21 mouse cellular contexts compared by ENCODE assay signal in the genomic region with DNA sequence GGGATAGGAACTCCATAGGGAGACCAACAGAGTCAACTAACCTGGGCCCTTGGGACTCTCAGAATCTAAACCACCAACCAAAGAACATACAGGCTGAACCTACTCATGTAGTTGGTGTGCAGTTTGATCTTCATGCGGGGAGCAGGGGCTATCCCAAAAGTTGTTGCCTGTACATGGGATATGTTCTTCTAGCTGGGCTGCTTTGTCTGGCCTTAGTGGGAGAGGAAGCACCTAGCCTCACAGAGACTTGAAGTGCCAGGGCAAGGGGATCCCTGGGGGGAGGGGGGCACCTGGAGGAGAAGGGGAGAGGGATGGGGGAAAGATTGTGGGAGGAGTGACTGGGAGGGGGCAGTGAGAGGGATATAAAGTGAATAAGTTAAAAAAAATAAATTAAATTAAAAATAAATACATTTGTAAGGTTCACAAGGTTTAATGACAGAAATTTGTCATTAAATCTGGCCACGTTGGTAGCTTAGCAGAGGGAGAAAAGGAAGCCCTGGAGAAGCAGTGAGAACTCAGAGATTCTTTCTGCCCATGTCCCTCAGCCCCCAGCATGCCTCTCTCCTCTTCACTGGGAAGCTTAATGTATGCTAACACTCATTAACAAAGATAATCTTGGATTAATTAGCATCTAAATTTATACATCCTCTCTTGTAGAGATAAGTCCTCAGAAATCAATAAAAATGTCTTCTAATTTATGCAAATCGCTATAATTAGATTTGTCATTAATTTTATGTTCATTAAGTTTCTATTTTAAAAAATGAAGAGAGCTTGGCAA.
DNase-seq lines count a peak whose midpoint lies in the region; ATAC-seq and TF ChIP-seq lines count a peak whose summit lies in the region.
"Had no signal": no experiment of that assay in that cellular context is flagged by ENCODE, and none has a peak within 500 bp of the region (broad histone marks: within the 10 kb centered on the region; RNA-seq: fewer than 3 reads in every experiment).

No protein-coding gene starts in this region.

- H3K4me1 ChIP-seq in midbrain, embryonic 12.5 days, result peaks cover 6% of the 10 kb centered on the region; the same call in 1 of the 2 replicates
- H3K4me1 ChIP-seq in midbrain, postnatal 0 days (ENCODE audit: insufficient read depth, low read length), result no peaks in the 10 kb centered on the region
- H3K4me1 ChIP-seq in forebrain, embryonic 15.5 days, result peaks cover 13% of the 10 kb centered on the region
- 0 out of 2 replicates have a peak, but pooled peaks cover 4% of the 10 kb centered on the region for H3K4me1 ChIP-seq in midbrain, embryonic 13.5 days (replicated peaks)
- H3K4me1 ChIP-seq: embryonic facial prominence, embryonic 10.5 days had no signal

- no peak overlapping the region for H3K27ac ChIP-seq in midbrain, embryonic 12.5 days (replicated peaks)
- H3K27ac ChIP-seq in midbrain, postnatal 0 days (ENCODE audit: low read depth, low read length), result no peak overlapping the region
- H3K27ac ChIP-seq in forebrain, embryonic 15.5 days (replicated peaks), result 0 out of 2 replicates have a peak overlapping the region, but pooled peaks have one; percentile 19
- H3K27ac ChIP-seq in midbrain, embryonic 13.5 days, result peak overlapping the region; percentile 56; the same call in 1 of the 2 replicates
- H3K27ac ChIP-seq: embryonic facial prominence, embryonic 10.5 days had no signal

- no peak for TF ChIP-seq CTCF in midbrain, postnatal 0 days (IDR thresholded peaks at IDR 0.05)

- ATAC-seq in midbrain, embryonic 12.5 days (ENCODE audit: low FRiP score, low read depth), result 0 out of 2 replicates have a peak, but pooled peaks have one; percentile 54
- ATAC-seq in midbrain, postnatal 0 days (ENCODE audit: low FRiP score), result no peak
- ATAC-seq in forebrain, embryonic 15.5 days (replicated peaks), result peak; percentile 61
- ATAC-seq in midbrain, embryonic 13.5 days, result peak; percentile 86
- ATAC-seq: inflammation-experienced regulatory T-cells, adult 6 months; liver, postnatal 0 days had no signal

- H3K27me3 ChIP-seq in midbrain, embryonic 12.5 days, result no peaks in the 10 kb centered on the region
- H3K27me3 ChIP-seq in midbrain, postnatal 0 days (ENCODE audit: insufficient read depth, low read length), result no peaks in the 10 kb centered on the region
- no peaks in the 10 kb centered on the region for H3K27me3 ChIP-seq in forebrain, embryonic 15.5 days
- no peaks in the 10 kb centered on the region for H3K27me3 ChIP-seq in midbrain, embryonic 13.5 days

- H3K4me2 ChIP-seq in midbrain, embryonic 12.5 days (replicated peaks), result no peak overlapping the region
- H3K4me2 ChIP-seq in midbrain, postnatal 0 days (ENCODE audit: low read depth, low read length, poor library complexity, severe bottlenecking), result no peak overlapping the region
- no peak overlapping the region for H3K4me2 ChIP-seq in forebrain, embryonic 15.5 days (replicated peaks)
- H3K4me2 ChIP-seq in midbrain, embryonic 13.5 days (replicated peaks), result no peak overlapping the region

- H3K4me3 ChIP-seq in midbrain, embryonic 12.5 days, result no peak overlapping the region
- no peak overlapping the region for H3K4me3 ChIP-seq in midbrain, postnatal 0 days (ENCODE audit: low read depth, low read length)
- H3K4me3 ChIP-seq in forebrain, embryonic 15.5 days, result no peak overlapping the region
- no peak overlapping the region for H3K4me3 ChIP-seq in midbrain, embryonic 13.5 days (replicated peaks)
- H3K4me3 ChIP-seq: embryonic facial prominence, embryonic 10.5 days had no signal

- H3K9ac ChIP-seq in midbrain, embryonic 12.5 days (replicated peaks), result no peak overlapping the region
- H3K9ac ChIP-seq in midbrain, postnatal 0 days (replicated peaks; ENCODE audit: low read length, poor library complexity, severe bottlenecking), result no peak overlapping the region
- no peak overlapping the region for H3K9ac ChIP-seq in forebrain, embryonic 15.5 days (replicated peaks)
- no peak overlapping the region for H3K9ac ChIP-seq in midbrain, embryonic 13.5 days (replicated peaks)
- H3K9ac ChIP-seq: liver, postnatal 0 days had no signal

- WGBS in midbrain, embryonic 12.5 days, result 64% methylated on average over 3 of the region's 3 CpGs
- WGBS in midbrain, postnatal 0 days, result 66% methylated on average over 3 of the region's 3 CpGs
- WGBS in forebrain, embryonic 15.5 days, result 62% methylated on average over 3 of the region's 3 CpGs
- 83% methylated on average over 3 of the region's 3 CpGs for WGBS in midbrain, embryonic 13.5 days

- no peak for DNase-seq in midbrain, postnatal 0 days (ENCODE audit: low spot score)
- peak; percentile 55 for DNase-seq in retina, postnatal 1 day
- DNase-seq in layer of hippocampus, postnatal 25 days (ENCODE audit: extremely low spot score in 1 of 2, low spot score in 1 of 2), result no peak
- DNase-seq in right cerebral cortex, postnatal 4 days, result no peak
- DNase-seq: adrenal gland, adult 2 months; cerebellum, adult 11-12 months; cerebellum, postnatal 25 days; gastrocnemius, postnatal 25 days; heart, postnatal 10 days; kidney, adult 9 months; kidney, postnatal 4 days; liver; liver, postnatal 0 days; lung, postnatal 36 days; right cerebral cortex, postnatal 25 days; thymus, postnatal 14 days had no signal

- no peaks in the 10 kb centered on the region for H3K9me3 ChIP-seq in midbrain, embryonic 12.5 days
- no peaks in the 10 kb centered on the region for H3K9me3 ChIP-seq in midbrain, postnatal 0 days (ENCODE audit: low read length)
- H3K9me3 ChIP-seq in forebrain, embryonic 15.5 days, result no peaks in the 10 kb centered on the region
- H3K9me3 ChIP-seq in midbrain, embryonic 13.5 days, result no peaks in the 10 kb centered on the region
- H3K9me3 ChIP-seq: embryonic facial prominence, embryonic 10.5 days had no signal

- H3K36me3 ChIP-seq in midbrain, embryonic 12.5 days, result no peaks in the 10 kb centered on the region
- H3K36me3 ChIP-seq in midbrain, postnatal 0 days (ENCODE audit: insufficient read depth, low read length), result no peaks in the 10 kb centered on the region
- no peaks in the 10 kb centered on the region for H3K36me3 ChIP-seq in forebrain, embryonic 15.5 days
- no peaks in the 10 kb centered on the region for H3K36me3 ChIP-seq in midbrain, embryonic 13.5 days
- H3K36me3 ChIP-seq: embryonic facial prominence, embryonic 10.5 days had no signal

Comparison
In these comparisons a context has a peak if more than half of its experiments do, and no peak if none do; other contexts are left out.
1. H3K27ac ChIP-seq: peak in forebrain, embryonic 15.5 days (single experiment) and midbrain, embryonic 13.5 days (single experiment); none in midbrain, embryonic 12.5 days (single experiment) and midbrain, postnatal 0 days (single experiment).